Mouse (Mus musculus) CD4-positive helper T cell, adult 2 months (primary cell): ENCODE results near the gene Hoxc4.

Experiments used
- DNase-seq: peaks from one replicate; pipeline ENCODE4 v3.0.0-alpha.2; 2012; ENCODE audit warnings: low read depth, missing footprints, low spot score

The Hoxc4 gene

DNA sequence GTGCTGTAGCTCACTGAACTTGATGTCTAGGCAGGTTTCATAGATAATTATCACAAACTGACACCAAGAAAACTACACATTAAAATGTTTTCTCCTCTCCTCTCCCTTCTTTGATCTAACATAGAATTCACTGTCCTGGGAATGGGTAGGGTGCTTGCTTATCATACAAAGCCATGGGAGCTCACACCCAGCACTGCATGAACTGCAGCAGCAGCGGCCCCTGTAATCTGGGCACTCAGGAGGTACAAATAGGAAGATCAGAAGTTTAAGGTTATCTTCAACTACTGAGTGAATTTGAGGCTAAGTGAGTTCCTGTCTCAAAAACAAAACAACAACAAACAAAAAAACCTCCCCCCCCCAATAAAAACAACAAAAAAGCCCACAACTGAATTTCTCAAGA lies 66.2 kb downstream of the Hoxc4 start:
- DNase-seq: no peak

GRCm38 (mm10) chr15:103085831-103086671 lies 67.3 kb downstream of the Hoxc4 start:
- DNase-seq: no peak
